Mouse (Mus musculus) yolk sac, embryonic 10.5 days (tissue): ENCODE results near the gene Tom1l1.

ENCODE experiments used
- DNase-seq: peaks from one replicate; pipeline ENCODE4 v3.0.0-alpha.2; 2017; ENCODE audit warnings: low spot score

Tom1l1 gene

GRCm38 (mm10) chr11:90616431-90616830 is 71.7 kb downstream of the Tom1l1 start:
- no peak for DNase-seq

- no peak for DNase-seq
Observed at GRCm38 (mm10) chr11:90614743-90615142, 73.4 kb downstream of the Tom1l1 start.

GRCm38 (mm10) chr11:90612118-90612517 is 76.0 kb downstream of the Tom1l1 start:
- DNase-seq = no peak

- DNase-seq = no peak
Observed at GRCm38 (mm10) chr11:90603066-90603465, 85.1 kb downstream of the Tom1l1 start.

- DNase-seq = no peak
Observed at GRCm38 (mm10) chr11:90595826-90596225, 92.3 kb downstream of the Tom1l1 start.
